Mouse (Mus musculus) brain, embryonic 18.5 days (tissue): ENCODE data around the gene Sp6.

Source experiments
- DNase-seq: peaks from one replicate; pipeline ENCODE4 v3.0.0-alpha.2; 2012; ENCODE audit warnings: low read depth, low spot score

Sp6 gene

GRCm38 (mm10) chr11:97063274-97063920 is 50.2 kb downstream of the Sp6 start:
- no peak for DNase-seq

GRCm38 (mm10) chr11:97063921-97064295 is 50.7 kb downstream of the Sp6 start:
- DNase-seq: no peak

GRCm38 (mm10) chr11:97065538-97066295 is 52.5 kb downstream of the Sp6 start:
- DNase-seq: no peak

GRCm38 (mm10) chr11:97066656-97067360 is 53.6 kb downstream of the Sp6 start:
- no peak for DNase-seq

GRCm38 (mm10) chr11:97069333-97069732 is 56.1 kb downstream of the Sp6 start:
- no peak for DNase-seq

GRCm38 (mm10) chr11:97069770-97070169 is 56.6 kb downstream of the Sp6 start:
- no peak for DNase-seq

- DNase-seq: no peak
Observed at GRCm38 (mm10) chr11:97071129-97071528, 57.9 kb downstream of the Sp6 start.

- DNase-seq: peak; percentile 26
Observed at GRCm38 (mm10) chr11:97072533-97072932, 59.3 kb downstream of the Sp6 start.

- no peak for DNase-seq
Observed at GRCm38 (mm10) chr11:97074235-97074634, 61.0 kb downstream of the Sp6 start.
